Mouse (Mus musculus) MEL (cell line): ENCODE measurements around the gene Cdca5. TPM values are rescaled to one million over a fixed set of nuclear protein-coding genes. Genes with fewer than 3 reads are reported as not detected.

ENCODE experiments used
- DNase-seq: peaks from one replicate; pipeline ENCODE4 v3.0.0; 2011; ENCODE audit warnings: low read depth, low spot score
- H3K27ac ChIP-seq: 2 replicates; pipeline ENCODE4 v1.5.1; 2012; ENCODE audit warnings: low read depth, mild to moderate bottlenecking, control low read depth, low read length, moderate library complexity; ENCODE audit not compliant: control insufficient read depth
- H3K27me3 ChIP-seq, 2 experiments: fragments of 150-350 bp in 1 of 2; sonication (generic) in 1 of 2; 2 replicates each; pipeline ENCODE4 v1.6.1; 2012; ENCODE audit warnings: low read length in 2 of 2, mild to moderate bottlenecking in 2 of 2, improper control_type of control experiment in 1 of 2, moderate library complexity in 1 of 2; ENCODE audit not compliant: insufficient read depth in 2 of 2, control insufficient read depth in 1 of 2
- H3K36me3 ChIP-seq, 2 experiments: 2 replicates each; pipeline ENCODE4 v1.6.1; 2012 to 2014; ENCODE audit warnings: low read length in 2 of 2, improper control_type of control experiment in 1 of 2, inconsistent platforms in 1 of 2, mild to moderate bottlenecking in 1 of 2; ENCODE audit not compliant: insufficient read depth in 2 of 2, control insufficient read depth in 1 of 2
- H3K4me1 ChIP-seq, 2 experiments: fragments of 150-350 bp in 1 of 2; sonication (generic) in 1 of 2; 2 replicates each; pipeline ENCODE4 v1.6.1; 2012; ENCODE audit warnings: low read length in 2 of 2, improper control_type of control experiment in 1 of 2, mild to moderate bottlenecking in 1 of 2; ENCODE audit not compliant: insufficient read depth in 2 of 2, control insufficient read depth in 1 of 2
- H3K4me3 ChIP-seq, 2 experiments: fragments of 150-350 bp in 1 of 2; sonication (generic) in 1 of 2; 2 replicates each; pipeline ENCODE4 v1.5.1; 2012; ENCODE audit warnings: low read depth in 2 of 2, low read length in 2 of 2, mild to moderate bottlenecking in 2 of 2, moderate library complexity in 2 of 2, control low read depth in 1 of 2, improper control_type of control experiment in 1 of 2; ENCODE audit not compliant: control insufficient read depth in 1 of 2, insufficient read depth in 1 of 2
- H3K79me2 ChIP-seq: 2 replicates; pipeline ENCODE4 v1.6.1; 2012; ENCODE audit warnings: mild to moderate bottlenecking, low read length, moderate library complexity; ENCODE audit not compliant: control insufficient read depth, poor library complexity, insufficient read depth
- H3K9ac ChIP-seq: 2 replicates; pipeline ENCODE4 v1.6.1; 2012; ENCODE audit warnings: low read depth, mild to moderate bottlenecking, control low read depth, low read length, moderate library complexity; ENCODE audit not compliant: control insufficient read depth, poor library complexity, severe bottlenecking
- H3K9me3 ChIP-seq: fragments of 150-350 bp; sonication (generic); replicated peaks from 2 replicates; pipeline ENCODE4 v1.6.1; 2012; ENCODE audit warnings: mild to moderate bottlenecking, low read length, improper control_type of control experiment, moderate library complexity; ENCODE audit not compliant: insufficient read depth
- BHLHE40 ChIP-seq: IDR thresholded peaks from 2 replicates; pipeline ENCODE4 v1.6.1; 2012; ENCODE audit warnings: low read depth, mild to moderate bottlenecking, inconsistent platforms, low read length, improper control_type of control experiment, borderline replicate concordance
- CHD2 ChIP-seq: IDR thresholded peaks from 2 replicates; pipeline ENCODE4 v1.6.1; 2011; ENCODE audit warnings: low read length, improper control_type of control experiment
- CTCF ChIP-seq, 3 experiments: IDR thresholded peaks in 2 of 3; conservative IDR thresholded peaks in 1 of 3; 2 replicates each; pipeline ENCODE4 v1.5.1; 2011 to 2012; ENCODE audit warnings: low read length in 3 of 3, low read depth in 2 of 3, mild to moderate bottlenecking in 2 of 3, improper control_type of control experiment in 1 of 3, inconsistent platforms in 1 of 3, mixed read lengths in 1 of 3, moderate library complexity in 1 of 3; ENCODE audit not compliant: control insufficient read depth in 1 of 3, insufficient read depth in 1 of 3, poor library complexity in 1 of 3, severe bottlenecking in 1 of 3
- ELF1 ChIP-seq: IDR thresholded peaks from 2 replicates; pipeline ENCODE4 v1.6.1; 2014; ENCODE audit warnings: low read depth, mild to moderate bottlenecking, inconsistent platforms, low read length, improper control_type of control experiment, moderate library complexity
- GABPA ChIP-seq: IDR thresholded peaks from 2 replicates; pipeline ENCODE4 v1.6.1; 2012; ENCODE audit warnings: low read depth, mild to moderate bottlenecking, inconsistent platforms, low read length, improper control_type of control experiment, moderate library complexity
- HCFC1 ChIP-seq: IDR thresholded peaks from 2 replicates; pipeline ENCODE4 v1.6.1; 2012; ENCODE audit warnings: low read depth, mild to moderate bottlenecking, inconsistent platforms, low read length, improper control_type of control experiment, moderate library complexity
- JUND ChIP-seq: IDR thresholded peaks from 2 replicates; pipeline ENCODE4 v1.6.1; 2011; ENCODE audit warnings: low read depth, mild to moderate bottlenecking, improper control_type of control experiment, low read length
- KAT2A ChIP-seq: conservative IDR thresholded peaks from 2 replicates; pipeline ENCODE4 v1.6.1; 2012; ENCODE audit warnings: low read depth, low read length, improper control_type of control experiment, inconsistent platforms
- MAFK ChIP-seq: IDR thresholded peaks from 2 replicates; pipeline ENCODE4 v1.6.1; 2011; ENCODE audit warnings: low read depth, mild to moderate bottlenecking, low read length, improper control_type of control experiment, borderline replicate concordance
- MAX ChIP-seq: IDR thresholded peaks from 2 replicates; pipeline ENCODE4 v1.6.1; 2011; ENCODE audit warnings: low read length, improper control_type of control experiment
- MAZ ChIP-seq: IDR thresholded peaks from 2 replicates; pipeline ENCODE4 v1.6.1; 2012; ENCODE audit warnings: low read depth, mild to moderate bottlenecking, inconsistent platforms, low read length, improper control_type of control experiment
- MEF2A ChIP-seq: IDR thresholded peaks from 2 replicates; pipeline ENCODE4 v1.6.1; 2014; ENCODE audit warnings: low read depth, mild to moderate bottlenecking, inconsistent platforms, low read length, improper control_type of control experiment; ENCODE audit not compliant: poor library complexity, insufficient replicate concordance, severe bottlenecking; ENCODE audit errors: extremely low read depth
- MXI1 ChIP-seq: IDR thresholded peaks from 2 replicates; pipeline ENCODE4 v1.6.1; 2011; ENCODE audit warnings: mild to moderate bottlenecking, low read depth, low read length, improper control_type of control experiment
- MYC ChIP-seq: IDR thresholded peaks from 2 replicates; pipeline ENCODE4 v1.6.1; 2011; ENCODE audit warnings: low read depth, mild to moderate bottlenecking, low read length, improper control_type of control experiment, moderate library complexity
- NELFE ChIP-seq: IDR thresholded peaks from 2 replicates; pipeline ENCODE4 v1.6.1; 2011; ENCODE audit warnings: low read depth, low read length, improper control_type of control experiment
- RAD21 ChIP-seq: IDR thresholded peaks from 2 replicates; pipeline ENCODE4 v1.6.1; 2011; ENCODE audit warnings: mild to moderate bottlenecking, low read depth, low read length, improper control_type of control experiment
- RCOR1 ChIP-seq: IDR thresholded peaks from 2 replicates; pipeline ENCODE4 v1.6.1; 2012; ENCODE audit warnings: low read depth, mild to moderate bottlenecking, inconsistent platforms, low read length, improper control_type of control experiment
- SIN3A ChIP-seq: IDR thresholded peaks from 2 replicates; pipeline ENCODE4 v1.6.1; 2012; ENCODE audit warnings: low read length, improper control_type of control experiment, inconsistent platforms
- SMC3 ChIP-seq: IDR thresholded peaks from 2 replicates; pipeline ENCODE4 v1.6.1; 2011; ENCODE audit warnings: low read depth, low read length, improper control_type of control experiment
- TAL1 ChIP-seq: IDR thresholded peaks from 2 replicates; pipeline ENCODE4 v1.6.1; 2012; ENCODE audit warnings: mild to moderate bottlenecking, inconsistent platforms, low read length, moderate library complexity, mixed read lengths
- TBP ChIP-seq: IDR thresholded peaks from 2 replicates; pipeline ENCODE4 v1.8.0; 2011; ENCODE audit warnings: low read depth, low read length, improper control_type of control experiment
- TCF12 ChIP-seq: IDR thresholded peaks from 2 replicates; pipeline ENCODE4 v1.6.1; 2014; ENCODE audit warnings: low read depth, mild to moderate bottlenecking, inconsistent platforms, low read length, improper control_type of control experiment, moderate library complexity
- UBTF ChIP-seq: IDR thresholded peaks from 2 replicates; pipeline ENCODE4 v1.6.1; 2012; ENCODE audit warnings: low read depth, mild to moderate bottlenecking, inconsistent platforms, low read length, improper control_type of control experiment, moderate library complexity, borderline replicate concordance; ENCODE audit not compliant: insufficient read depth
- USF1 ChIP-seq: IDR thresholded peaks from 2 replicates; pipeline ENCODE4 v1.6.1; 2014; ENCODE audit warnings: low read depth, mild to moderate bottlenecking, inconsistent platforms, low read length, improper control_type of control experiment, moderate library complexity
- ZC3H11A ChIP-seq: IDR thresholded peaks from 2 replicates; pipeline ENCODE4 v1.6.1; 2012; ENCODE audit warnings: low read depth, mild to moderate bottlenecking, inconsistent platforms, low read length, improper control_type of control experiment
- ZKSCAN1 ChIP-seq: IDR thresholded peaks from 2 replicates; pipeline ENCODE4 v1.6.1; 2012; ENCODE audit warnings: low read depth, mild to moderate bottlenecking, inconsistent platforms, low read length, improper control_type of control experiment, moderate library complexity
- ZMIZ1 ChIP-seq: IDR thresholded peaks from 2 replicates; pipeline ENCODE4 v1.6.1; 2012; ENCODE audit warnings: low read depth, mild to moderate bottlenecking, inconsistent platforms, low read length, improper control_type of control experiment, moderate library complexity
- ZNF384 ChIP-seq: IDR thresholded peaks from 2 replicates; pipeline ENCODE4 v1.6.1; 2012; ENCODE audit warnings: low read depth, mild to moderate bottlenecking, inconsistent platforms, low read length, improper control_type of control experiment
- polyA plus RNA-seq, 2 experiments: library from polyadenylated mRNA; stranded (reverse) in 1 of 2; unstranded in 1 of 2; fragments of >175 nt in 1 of 2; fragments of >200 nt in 1 of 2; gene quantifications; 2 replicates each; pipeline versions ENCODE4 v1.2.1 to v1.2.4; 2012; ENCODE audit warnings: low replicate concordance in 2 of 2, low read depth in 1 of 2; ENCODE audit not compliant: insufficient read length in 2 of 2, insufficient read depth in 1 of 2, missing spikeins in 1 of 2
- total RNA-seq: library from RNA; depleted of rRNA; stranded (reverse); fragments of 300-350 nt; gene quantifications from 2 replicates; pipeline ENCODE4 v1.2.3, GENCODE M21; 2012

Gene Cdca5
- total and polyA plus RNA-seq, 3 experiments: 48.5 to 56.5 TPM; not detected in 1

DNA sequence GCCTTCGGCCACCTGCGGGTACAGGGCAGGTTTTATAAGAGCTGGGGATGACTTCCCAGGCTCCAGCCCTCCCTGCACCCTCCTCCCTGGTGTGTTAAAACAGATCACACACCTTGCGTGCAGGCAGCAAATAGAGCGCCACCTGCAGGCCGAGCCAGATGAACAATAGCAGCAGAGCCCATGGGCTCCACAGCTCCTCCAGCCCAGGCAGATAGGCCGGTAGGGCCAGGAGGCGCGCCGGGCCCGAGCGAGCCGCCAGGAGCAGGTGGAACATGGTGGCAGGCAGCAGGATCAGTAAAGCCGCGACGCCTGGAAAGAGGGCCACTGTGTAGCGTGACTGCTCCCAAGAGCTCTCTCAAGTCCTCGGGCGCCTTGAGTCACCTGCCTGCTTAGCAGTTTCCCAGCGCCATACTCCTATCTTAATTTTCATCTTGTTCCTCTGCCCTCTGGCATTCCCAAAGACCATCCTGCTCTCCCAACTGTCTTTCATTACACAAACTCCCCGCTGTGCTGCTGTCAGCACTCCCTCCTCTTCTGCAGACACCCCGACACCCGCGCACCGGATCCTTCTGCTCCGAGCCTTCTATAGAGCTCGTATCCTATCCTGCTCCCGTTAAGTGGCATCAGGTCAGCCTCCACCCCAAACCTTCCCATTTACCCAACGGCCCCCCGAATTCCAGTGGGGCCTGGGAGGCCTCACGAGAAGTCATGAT lies 17.6 kb upstream of the Cdca5 start:
- H3K27ac ChIP-seq: peak overlapping the region; percentile 15
- no peaks in the 10 kb centered on the region for H3K27me3 ChIP-seq
- TF ChIP-seq RCOR1 (no peak), UBTF (peak; percentile 45; the same call in 1 of the 2 replicates), SIN3A (peak; percentile 49), HCFC1 (peak; percentile 20), TAL1 (no peak), MAZ (peak; percentile 46), RAD21 (peak; percentile 28), MAX (no peak), CTCF (IDR thresholded peaks at IDR 0.05 in 2 of 3, conservative IDR thresholded peaks at IDR 0.05 in 1 of 3; ENCODE audit: control insufficient read depth in 1 of 3, insufficient read depth in 1 of 3, low read depth in 2 of 3, low read length in 3 of 3, poor library complexity in 1 of 3, severe bottlenecking in 1 of 3) (peak; percentile 75 to 95 (median 92)), MEF2A (no peak), ZC3H11A (no peak), SMC3 (peak; percentile 67), MYC (peak; percentile 41; the same call in 1 of the 2 replicates)
- peak overlapping the region; percentile 75 for H3K9ac ChIP-seq
- H3K79me2 ChIP-seq: peaks cover 6% of the 10 kb centered on the region
- peak; percentile 93 for DNase-seq
- H3K4me1 ChIP-seq: peaks cover 0 to 12% of the 10 kb centered on the region in 2 experiments; a peak in 3 of 4 replicates
- H3K9me3 ChIP-seq: no peaks in the 10 kb centered on the region
- H3K36me3 ChIP-seq: peaks cover 0 to 6% of the 10 kb centered on the region in 2 experiments; a peak in 1 of 4 replicates
- H3K4me3 ChIP-seq: peak overlapping the region; percentile 49 to 73

- peak; percentile 95 for DNase-seq
- H3K36me3 ChIP-seq: no peaks in the 10 kb centered on the region
- H3K9me3 ChIP-seq: no peaks in the 10 kb centered on the region
- TF ChIP-seq NELFE: peak; percentile 58
- no peak for TF ChIP-seq MAZ
- TF ChIP-seq KAT2A: no peak
- no peak for TF ChIP-seq CHD2
- TF ChIP-seq GABPA: no peak
- no peak for TF ChIP-seq RCOR1
- TF ChIP-seq RAD21: no peak
- TF ChIP-seq USF1: no peak
- TF ChIP-seq ZKSCAN1: no peak
- TF ChIP-seq CTCF (IDR thresholded peaks at IDR 0.05 in 2 of 3, conservative IDR thresholded peaks at IDR 0.05 in 1 of 3; ENCODE audit: control insufficient read depth in 1 of 3, insufficient read depth in 1 of 3, low read depth in 2 of 3, low read length in 3 of 3, poor library complexity in 1 of 3, severe bottlenecking in 1 of 3): no peak
- TF ChIP-seq ZMIZ1: no peak
- TF ChIP-seq TCF12: no peak
- no peak for TF ChIP-seq MAX
- TF ChIP-seq BHLHE40: no peak
- TF ChIP-seq SIN3A: 0 out of 2 replicates have a peak, but pooled peaks have one; percentile 34
- no peak for TF ChIP-seq JUND
- no peak for TF ChIP-seq MEF2A
- peak; percentile 73 for TF ChIP-seq TBP
- TF ChIP-seq ELF1: no peak
- no peak for TF ChIP-seq ZNF384
- no peak for TF ChIP-seq ZC3H11A
- no peak for TF ChIP-seq MAFK
- TF ChIP-seq MXI1: peak; percentile 60
Measured at GRCm38 (mm10) chr19:6067724-6068415, 16.9 kb upstream of the Cdca5 start, which contains the start of gene Tm7sf2. Tm7sf2 (minus strand) TSS chr19:6068373.

More at GRCm38 (mm10) chr19:6067724-6068415, 16.9 kb upstream of the Cdca5 start, which contains the start of gene Tm7sf2:
- Histone ChIP-seq H3K4me1 (peaks cover 0 to 8% of the 10 kb centered on the region in 2 experiments; a peak in 3 of 4 replicates), H3K79me2 (no peaks in the 10 kb centered on the region), H3K27ac (peak within 1 kb of the TSS; percentile 15), H3K9ac (peak within 1 kb of the TSS; percentile 75), H3K4me3 (peak within 1 kb of the TSS; percentile 49 to 73), H3K27me3 (no peaks in the 10 kb centered on the region)
